10 mouse cellular contexts compared by ENCODE assay signal in genomic region chr4:129855051-129855970, GRCm38 (mm10). TPM values are rescaled to one million over a fixed set of nuclear protein-coding genes. Genes with fewer than 3 reads are reported as not detected.
A peak's percentile ranks its signal among the peaks of the same experiment; 100 is the strongest.
DNase-seq lines count a peak whose midpoint lies in the region; ATAC-seq and TF ChIP-seq lines count a peak whose summit lies in the region.
"Had no signal": no experiment of that assay in that cellular context is flagged by ENCODE, and none has a peak within 500 bp of the region (broad histone marks: within the 10 kb centered on the region; RNA-seq: fewer than 3 reads in every experiment).

No protein-coding gene starts in this region.

- intact Hi-C loops in left cerebral cortex, postnatal 10 days (cut with DNase I), result no loop called here

- H3K4me1 ChIP-seq in lung, adult 2 months (ENCODE audit: control insufficient read depth, insufficient read depth, low read length), result peaks cover 8% of the 10 kb centered on the region
- peaks cover 17% of the 10 kb centered on the region for H3K4me1 ChIP-seq in brown adipose tissue, adult 24 weeks (ENCODE audit: control insufficient read depth, insufficient read depth, insufficient read length, low read length)
- H3K4me1 ChIP-seq in midbrain, postnatal 0 days (ENCODE audit: insufficient read depth, low read length), result no peaks in the 10 kb centered on the region

- peak overlapping the region; percentile 67 for H3K27ac ChIP-seq in brown adipose tissue, adult 24 weeks (replicated peaks; ENCODE audit: low read depth, low read length)
- H3K27ac ChIP-seq in midbrain, postnatal 0 days (ENCODE audit: low read depth, low read length), result peak overlapping the region; percentile 62; the same call in 1 of the 2 replicates
- no peak overlapping the region; the same call in 1 of the 2 replicates for H3K27ac ChIP-seq in layer of hippocampus, adult 2 months
- H3K27ac ChIP-seq: embryonic facial prominence, embryonic 13.5 days had no signal

- TF ChIP-seq POLR2A in lung, adult 2 months (IDR thresholded peaks at IDR 0.05; ENCODE audit: borderline replicate concordance, extremely low read depth, low read depth, low read length), result 0 out of 2 replicates have a peak, but pooled peaks have one; percentile 3

- peaks cover 2% of the 10 kb centered on the region; the same call in 1 of the 2 replicates for H3K36me3 ChIP-seq in midbrain, postnatal 0 days (ENCODE audit: insufficient read depth, low read length)

- DNase-seq in lung, adult 2 months, result no peak
- no peak for DNase-seq in lung, postnatal 4 days
- peak; percentile 33 to 62 for DNase-seq in kidney, postnatal 36 days
- no peak for DNase-seq in midbrain, postnatal 0 days (ENCODE audit: low spot score)
- no peak for DNase-seq in left cerebral cortex, postnatal 10 days (ENCODE audit: extremely low spot score in 1 of 2, low spot score in 2 of 2)
- no peak for DNase-seq in layer of hippocampus, adult 2 months (ENCODE audit: low spot score in 2 of 2)
- no peak for DNase-seq in ovary, postnatal 36 days (ENCODE audit: low spot score)

- H3K4me3 ChIP-seq in lung, adult 2 months (replicated peaks; ENCODE audit: extremely low read depth, low read depth, low read length), result no peak overlapping the region
- no peak overlapping the region for H3K4me3 ChIP-seq in brown adipose tissue, adult 24 weeks (ENCODE audit: insufficient read depth, low read depth, low read length)
- H3K4me3 ChIP-seq in midbrain, postnatal 0 days (ENCODE audit: low read depth, low read length), result no peak overlapping the region
- H3K4me3 ChIP-seq in layer of hippocampus, adult 2 months, result no peak overlapping the region
- H3K4me3 ChIP-seq: embryonic facial prominence, embryonic 13.5 days; myocyte had no signal

- no peaks in the 10 kb centered on the region for H3K9me3 ChIP-seq in midbrain, postnatal 0 days (ENCODE audit: low read length)
- H3K9me3 ChIP-seq: embryonic facial prominence, embryonic 13.5 days had no signal

- no peak overlapping the region for H3K9ac ChIP-seq in midbrain, postnatal 0 days (replicated peaks; ENCODE audit: low read length, poor library complexity, severe bottlenecking)
- H3K9ac ChIP-seq: embryonic facial prominence, embryonic 13.5 days had no signal

- H3K27me3 ChIP-seq in midbrain, postnatal 0 days (ENCODE audit: insufficient read depth, low read length), result no peaks in the 10 kb centered on the region
- H3K27me3 ChIP-seq: embryonic facial prominence, embryonic 13.5 days had no signal

- H3K4me2 ChIP-seq in midbrain, postnatal 0 days (ENCODE audit: low read depth, low read length, poor library complexity, severe bottlenecking), result no peak overlapping the region
- H3K4me2 ChIP-seq: embryonic facial prominence, embryonic 13.5 days had no signal

- no peak for TF ChIP-seq CTCF in lung, adult 2 months (IDR thresholded peaks at IDR 0.05; ENCODE audit: insufficient read depth, low read length)
- TF ChIP-seq CTCF in midbrain, postnatal 0 days (IDR thresholded peaks at IDR 0.05), result no peak
- no peak for TF ChIP-seq CTCF in layer of hippocampus, adult 2 months (conservative IDR thresholded peaks at IDR 0.05)

- ATAC-seq in midbrain, postnatal 0 days (ENCODE audit: low FRiP score), result no peak

- WGBS in lung, adult 2 months, result 52% methylated on average over 16 of the region's 16 CpGs
- 79% methylated on average over 16 of the region's 16 CpGs for WGBS in midbrain, postnatal 0 days

RNA-seq across cellular contexts. Expression of gene Ptp4a2, which starts 44.3 kb away (rescaled TPM):
- polyA plus RNA-seq in lung, adult 2 months (2012; rRNA removed), result 40.3 and 50.2 TPM in 2 replicates
- polyA plus RNA-seq in brown adipose tissue, adult 24 weeks (2012; ENCODE audit: insufficient read depth, insufficient read length, missing spikeins), result 156 and 232 TPM in 2 replicates
- 94.0 and 117 TPM in 2 replicates for total RNA-seq in midbrain, postnatal 0 days (2014; rRNA removed)
- polyA plus RNA-seq in midbrain, postnatal 0 days (2015; fragmentation: Nextera tagmentation; extraction: Ambion mirVana), result 202 and 245 TPM in 2 replicates
- 100 to 1,000 TPM; 123 to 131 TPM for total RNA-seq in left cerebral cortex, postnatal 10 days (2021)
- total RNA-seq in layer of hippocampus, adult 2 months (2021), result 100 to 1,000 TPM; 134 to 137 TPM

Comparison
In these comparisons a context has a peak if more than half of its experiments do, and no peak if none do; other contexts are left out.
1. DNase-seq: peak in kidney, postnatal 36 days (2 of 2); none in lung, adult 2 months (single experiment), lung, postnatal 4 days (0 of 2), midbrain, postnatal 0 days (single experiment), left cerebral cortex, postnatal 10 days (0 of 2), layer of hippocampus, adult 2 months (0 of 2) and ovary, postnatal 36 days (single experiment).